Comparison of ENCODE assay signal across 26 mouse cellular contexts in the genomic region with DNA sequence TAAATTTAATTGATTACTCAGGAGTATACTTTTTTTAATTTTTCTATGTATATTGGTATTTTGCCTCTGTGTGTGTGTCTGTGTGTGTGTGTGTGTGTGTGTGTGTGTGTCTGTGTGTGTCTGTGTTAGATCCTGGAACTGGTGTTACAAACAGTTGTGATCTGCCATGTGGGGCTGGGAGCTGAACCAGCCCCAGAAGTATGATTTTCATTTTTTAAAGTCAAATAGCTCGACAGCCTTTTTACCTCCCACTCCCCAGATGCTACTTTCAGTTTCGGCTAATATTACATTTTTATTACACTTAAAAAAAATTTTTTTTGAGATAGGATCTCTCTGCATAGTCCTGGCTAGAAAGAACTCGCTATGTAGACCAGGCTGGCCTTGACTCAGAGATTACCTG. TPM values are rescaled to one million over a fixed set of nuclear protein-coding genes. Genes with fewer than 3 reads are reported as not detected.
DNase-seq lines count a peak whose midpoint lies in the region; ATAC-seq lines count a peak whose summit lies in the region.
"Had no signal": no experiment of that assay in that cellular context is flagged by ENCODE, and none has a peak within 500 bp of the region (broad histone marks: within the 10 kb centered on the region; RNA-seq: fewer than 3 reads in every experiment).

No protein-coding gene starts in this region.

- H3K27ac ChIP-seq in kidney, embryonic 14.5 days (ENCODE audit: low read depth, low read length) = no peak overlapping the region
- H3K27ac ChIP-seq: embryonic facial prominence, embryonic 10.5 days; embryonic facial prominence, embryonic 13.5 days; forebrain, embryonic 12.5 days; forebrain, embryonic 15.5 days; heart, embryonic 15.5 days; hindbrain, embryonic 10.5 days; hindbrain, embryonic 13.5 days had no signal

- no peak overlapping the region for H3K4me2 ChIP-seq in kidney, embryonic 14.5 days (replicated peaks; ENCODE audit: low read depth, low read length)
- H3K4me2 ChIP-seq: embryonic facial prominence, embryonic 13.5 days; forebrain, embryonic 12.5 days; forebrain, embryonic 15.5 days; heart, embryonic 11.5 days; heart, embryonic 15.5 days; hindbrain, embryonic 13.5 days had no signal

- no peak overlapping the region for H3K4me3 ChIP-seq in kidney, embryonic 14.5 days (ENCODE audit: low read length)
- H3K4me3 ChIP-seq: embryonic facial prominence, embryonic 10.5 days; embryonic facial prominence, embryonic 13.5 days; erythroblast, embryonic 14.5 days; forebrain, embryonic 12.5 days; forebrain, embryonic 15.5 days; heart, embryonic 15.5 days; hindbrain, embryonic 10.5 days; hindbrain, embryonic 13.5 days had no signal

- peaks cover 3% of the 10 kb centered on the region; the same call in 1 of the 2 replicates for H3K36me3 ChIP-seq in kidney, embryonic 14.5 days (ENCODE audit: control insufficient read depth, insufficient read depth, low read length)
- H3K36me3 ChIP-seq: heart, embryonic 15.5 days had no signal

- H3K4me1 ChIP-seq in kidney, embryonic 14.5 days (ENCODE audit: control insufficient read depth, insufficient read depth, low read length) = no peaks in the 10 kb centered on the region
- H3K4me1 ChIP-seq: embryonic facial prominence, embryonic 10.5 days; embryonic facial prominence, embryonic 13.5 days; forebrain, embryonic 12.5 days; forebrain, embryonic 15.5 days; heart, embryonic 15.5 days; hindbrain, embryonic 10.5 days; hindbrain, embryonic 13.5 days had no signal

- no peaks in the 10 kb centered on the region for H3K9me3 ChIP-seq in kidney, embryonic 14.5 days (ENCODE audit: control insufficient read depth, low read length)
- H3K9me3 ChIP-seq: embryonic facial prominence, embryonic 10.5 days; embryonic facial prominence, embryonic 13.5 days; forebrain, embryonic 12.5 days; forebrain, embryonic 15.5 days; heart, embryonic 15.5 days; hindbrain, embryonic 10.5 days; hindbrain, embryonic 13.5 days had no signal

- DNase-seq in brain, adult 2 months (ENCODE audit: low read depth, low spot score) = peak; percentile 47
- peak; percentile 50 to 87 for DNase-seq in layer of hippocampus, adult 18-20 months (ENCODE audit: low spot score in 2 of 2)
- peak; percentile 33 for DNase-seq in layer of hippocampus, adult 9-10 months (ENCODE audit: low spot score)
- DNase-seq in telencephalon, adult 2 months (ENCODE audit: low read depth, low spot score) = peak; percentile 43
- no peak for DNase-seq in cerebellum, adult 11 months
- DNase-seq: adrenal gland, adult 2 months; adrenal gland, postnatal 14 days; cerebellum, adult 18-20 months; cerebellum, adult 9-10 months; cerebellum, postnatal 25 days; gastrocnemius, postnatal 25 days; heart, postnatal 10 days; heart, postnatal 36 days had no signal

- ATAC-seq in kidney, embryonic 14.5 days (ENCODE audit: low FRiP score, low TSS enrichment) = no peak
- ATAC-seq: CD4-positive, CD25-positive, alpha-beta regulatory T cell, adult 4 months; forebrain, embryonic 15.5 days; hindbrain, embryonic 16.5 days had no signal

- no peak overlapping the region for H3K9ac ChIP-seq in kidney, embryonic 14.5 days (ENCODE audit: low read depth, low read length)
- H3K9ac ChIP-seq: embryonic facial prominence, embryonic 13.5 days; forebrain, embryonic 12.5 days; forebrain, embryonic 15.5 days; heart, embryonic 15.5 days; hindbrain, embryonic 13.5 days had no signal

- WGBS in kidney, embryonic 14.5 days = 80% methylated on average over 3 of the region's 3 CpGs

- no peaks in the 10 kb centered on the region for H3K27me3 ChIP-seq in kidney, embryonic 14.5 days (ENCODE audit: control insufficient read depth, insufficient read depth, low read length)
- H3K27me3 ChIP-seq: embryonic facial prominence, embryonic 13.5 days; forebrain, embryonic 12.5 days; forebrain, embryonic 15.5 days; heart, embryonic 15.5 days; hindbrain, embryonic 13.5 days had no signal

RNA-seq across cellular contexts. Expression of a gene that starts 30.7 kb away (rescaled TPM):
- 10 to 100 TPM; 87.1 to 90.9 TPM for total RNA-seq in layer of hippocampus, adult 18-20 months (2021)
- polyA plus RNA-seq in kidney, embryonic 14.5 days (2014; fragmentation: Nextera tagmentation; extraction: Ambion mirVana) = 115 and 143 TPM in 2 replicates

RNA-seq across cellular contexts. Expression of a gene that starts 43.0 kb away (rescaled TPM):
- total RNA-seq in layer of hippocampus, adult 18-20 months (2021) = 10 to 100 TPM; 41.0 to 42.1 TPM
- 29.0 and 36.2 TPM in 2 replicates for polyA plus RNA-seq in kidney, embryonic 14.5 days (2014; fragmentation: Nextera tagmentation; extraction: Ambion mirVana)

RNA-seq across cellular contexts. Expression of a gene that starts 48.0 kb away (rescaled TPM):
- total RNA-seq in layer of hippocampus, adult 18-20 months (2021) = 1 to 10 TPM; 2.0 to 3.1 TPM
- 0.28 TPM in 1 of 2 replicates, not detected in the other for polyA plus RNA-seq in kidney, embryonic 14.5 days (2014; fragmentation: Nextera tagmentation; extraction: Ambion mirVana)
- total RNA-seq: gastrocnemius, postnatal 25 days; heart, postnatal 36 days had no signal
- polyA plus RNA-seq: C2C12 had no signal

RNA-seq across cellular contexts. Expression of a gene that starts 53.9 kb away (rescaled TPM):
- 10 to 100 TPM; 22.7 to 26.4 TPM for total RNA-seq in layer of hippocampus, adult 18-20 months (2021)
- 45.6 and 48.3 TPM in 2 replicates for polyA plus RNA-seq in kidney, embryonic 14.5 days (2014; fragmentation: Nextera tagmentation; extraction: Ambion mirVana)
